Mouse (Mus musculus): ENCODE results near the gene Vamp1.
"Not testable (repeated sequence)": the region's sequence is repeated elsewhere in the genome, so short reads cannot be mapped to it uniquely, and the experiment has no call there.

The Vamp1 gene

GRCm38 (mm10) chr6:125244551-125244950 is 29.2 kb downstream of the Vamp1 start:
- DNase-seq (ENCODE audit: low spot score in 2 of 2), result no peak

GRCm38 (mm10) chr6:125252285-125252684 is 36.9 kb downstream of the Vamp1 start:
- DNase-seq (ENCODE audit: low spot score in 2 of 2), result no peak

GRCm38 (mm10) chr6:125252711-125253110 is 37.4 kb downstream of the Vamp1 start:
- no peak for DNase-seq (ENCODE audit: low spot score in 2 of 2)

GRCm38 (mm10) chr6:125253863-125254715 is 38.7 kb downstream of the Vamp1 start:
- DNase-seq (ENCODE audit: low spot score in 2 of 2), result no peak

GRCm38 (mm10) chr6:125255516-125256044 is 40.2 kb downstream of the Vamp1 start:
- no peak for DNase-seq (ENCODE audit: low spot score in 2 of 2)

GRCm38 (mm10) chr6:125256222-125256966 is 41.0 kb downstream of the Vamp1 start:
- no peak for DNase-seq (ENCODE audit: low spot score in 2 of 2)

GRCm38 (mm10) chr6:125260006-125260555 is 44.7 kb downstream of the Vamp1 start:
- DNase-seq (ENCODE audit: low spot score in 2 of 2), result no peak

GRCm38 (mm10) chr6:125264219-125264618 is 48.9 kb downstream of the Vamp1 start:
- no peak for DNase-seq (ENCODE audit: low spot score in 2 of 2)

GRCm38 (mm10) chr6:125265239-125265638 is 49.9 kb downstream of the Vamp1 start:
- DNase-seq (ENCODE audit: low spot score in 2 of 2), result no peak

- DNase-seq (ENCODE audit: low spot score in 2 of 2), result no peak
Measured at GRCm38 (mm10) chr6:125266091-125266490, 50.7 kb downstream of the Vamp1 start.

- not testable (repeated sequence) for DNase-seq (ENCODE audit: low spot score in 2 of 2)
Measured at GRCm38 (mm10) chr6:125266600-125266999, 51.2 kb downstream of the Vamp1 start.

- no peak for DNase-seq (ENCODE audit: low spot score in 2 of 2)
Measured at GRCm38 (mm10) chr6:125267469-125267868, 52.1 kb downstream of the Vamp1 start.

- no peak for DNase-seq (ENCODE audit: low spot score in 2 of 2)
Measured at GRCm38 (mm10) chr6:125268799-125269198, 53.4 kb downstream of the Vamp1 start.

- peak; percentile 86 to 92 for DNase-seq (ENCODE audit: low spot score in 2 of 2)
Measured at GRCm38 (mm10) chr6:125271455-125272227, 56.3 kb downstream of the Vamp1 start.

GRCm38 (mm10) chr6:125272228-125272785 is 57.0 kb downstream of the Vamp1 start:
- no peak for DNase-seq (ENCODE audit: low spot score in 2 of 2)

- DNase-seq (ENCODE audit: low spot score in 2 of 2), result peak in 1 of 2 experiments; percentile 12
Measured at GRCm38 (mm10) chr6:125274841-125275563, 59.7 kb downstream of the Vamp1 start.

- no peak for DNase-seq (ENCODE audit: low spot score in 2 of 2)
Measured at GRCm38 (mm10) chr6:125279729-125280128, 64.4 kb downstream of the Vamp1 start.

GRCm38 (mm10) chr6:125282721-125283120 is 67.4 kb downstream of the Vamp1 start:
- not testable (repeated sequence) for DNase-seq (ENCODE audit: low spot score in 2 of 2)

GRCm38 (mm10) chr6:125284250-125284649 is 68.9 kb downstream of the Vamp1 start:
- no peak for DNase-seq (ENCODE audit: low spot score in 2 of 2)

- no peak for DNase-seq (ENCODE audit: low spot score in 2 of 2)
Measured at GRCm38 (mm10) chr6:125284751-125285150, 69.4 kb downstream of the Vamp1 start.

Measured in frontal cortex, postnatal 25 days (tissue).